Mouse (Mus musculus): ENCODE data around the gene Ncaph2.

DNA sequence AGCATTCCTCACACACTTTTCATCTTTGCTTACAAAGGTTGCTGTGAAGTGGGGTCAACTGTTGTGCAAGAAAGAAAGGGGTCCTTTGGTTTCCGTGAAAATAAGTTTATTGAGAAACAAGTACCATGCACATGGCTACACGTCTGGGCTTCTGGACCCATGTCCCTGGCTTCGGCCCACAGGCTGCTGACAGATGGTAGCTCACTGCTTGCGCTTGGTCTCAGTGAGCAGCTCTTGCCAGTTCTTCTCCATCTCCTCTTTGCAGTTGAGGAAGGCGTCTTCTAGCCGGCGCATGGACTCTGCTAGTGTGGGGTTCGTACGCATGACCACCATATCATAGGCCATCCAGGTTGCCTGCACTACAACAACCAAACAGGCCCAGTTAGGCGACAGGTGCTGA lies 34.6 kb downstream of the Ncaph2 start:
- TF ChIP-seq CTCF (IDR thresholded peaks at IDR 0.05; ENCODE audit: low read depth, low read length), result no peak
- no peak for TF ChIP-seq POLR2A (IDR thresholded peaks at IDR 0.05; ENCODE audit: extremely low read depth, insufficient read depth, low read length)
